Mouse (Mus musculus): Measurements from ENCODE around the gene Lao1.

DNA sequence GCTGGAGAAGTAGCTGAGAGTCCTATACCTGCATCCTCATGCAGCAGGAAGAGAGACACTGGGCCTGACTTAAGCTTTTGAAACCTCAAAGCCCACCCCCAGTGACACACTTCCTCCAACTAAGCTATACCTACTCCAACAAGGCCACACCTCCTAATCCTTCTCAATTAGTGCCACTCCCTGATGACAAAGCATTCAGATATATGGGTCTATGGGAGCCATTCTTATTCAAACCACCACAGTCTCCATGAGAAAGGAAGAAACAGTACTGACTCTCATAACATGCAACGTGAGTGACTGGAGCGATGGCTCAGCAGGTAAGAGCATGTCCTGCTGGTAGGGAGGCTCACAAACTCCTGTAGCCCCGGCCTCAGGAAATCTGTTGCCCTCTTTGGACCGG is 23.9 kb downstream of the Lao1 start:
- TF ChIP-seq POLR2A (IDR thresholded peaks at IDR 0.05; ENCODE audit: borderline replicate concordance, low read depth, low read length) (no peak), CTCF (IDR thresholded peaks at IDR 0.05; ENCODE audit: low read depth, low read length) (no peak)
